Mouse (Mus musculus) cerebellum, adult 2 months (tissue): ENCODE measurements around the gene Rnf44. TPM values are rescaled to one million over a fixed set of nuclear protein-coding genes. Genes with fewer than 3 reads are reported as not detected.

Source experiments
- DNase-seq, 2 experiments: peaks; one replicate each; pipeline ENCODE4 v3.0.0; 2021
- H3K27ac ChIP-seq: fragments of 200-500 bp; 2 replicates; pipeline ENCODE4 v1.5.1; 2012; ENCODE audit warnings: low read length, control low read depth, inconsistent platforms; ENCODE audit not compliant: insufficient read depth
- H3K27me3 ChIP-seq: fragments of 200-500 bp; 2 replicates; pipeline ENCODE4 v1.6.1; 2012; ENCODE audit warnings: inconsistent platforms, mild to moderate bottlenecking, low read length, moderate library complexity; ENCODE audit not compliant: control insufficient read depth, insufficient read depth
- H3K4me1 ChIP-seq: fragments of 200-500 bp; 2 replicates; pipeline ENCODE4 v1.6.1; 2011; ENCODE audit warnings: low read length; ENCODE audit not compliant: control insufficient read depth, insufficient read depth
- H3K4me3 ChIP-seq: fragments of 200-500 bp; replicated peaks from 2 replicates; pipeline ENCODE3; 2011; ENCODE audit warnings: mild to moderate bottlenecking, low read depth, low read length, control low read depth; ENCODE audit not compliant: insufficient read depth
- CTCF ChIP-seq: fragments of 200-500 bp; IDR thresholded peaks from 2 replicates; pipeline ENCODE4 v1.5.1; 2011; ENCODE audit warnings: low read depth, mild to moderate bottlenecking, control low read depth, low read length, moderate library complexity, borderline replicate concordance; ENCODE audit not compliant: insufficient read depth
- POLR2A ChIP-seq: fragments of 200-500 bp; IDR thresholded peaks from 2 replicates; pipeline ENCODE4 v1.6.1; 2011; ENCODE audit warnings: low read length, control low read depth, borderline replicate concordance; ENCODE audit not compliant: insufficient read depth
- WGBS: fragments of 180-500 bp; shearing (Covaris S2); methylation state at CpG from one replicate; pipeline ENCODE4 v1.1.7; 2018; 5-methylcytosine and 5-hydroxymethylcytosine counted together
- polyA plus RNA-seq: library from polyadenylated mRNA; depleted of rRNA; stranded (reverse); fragments of >200 nt; gene quantifications from 2 replicates; pipeline ENCODE4 v1.2.3, GENCODE M21; 2012; rRNA removed

Gene Rnf44
- polyA plus RNA-seq, 1 experiment = 91.5 TPM

DNA sequence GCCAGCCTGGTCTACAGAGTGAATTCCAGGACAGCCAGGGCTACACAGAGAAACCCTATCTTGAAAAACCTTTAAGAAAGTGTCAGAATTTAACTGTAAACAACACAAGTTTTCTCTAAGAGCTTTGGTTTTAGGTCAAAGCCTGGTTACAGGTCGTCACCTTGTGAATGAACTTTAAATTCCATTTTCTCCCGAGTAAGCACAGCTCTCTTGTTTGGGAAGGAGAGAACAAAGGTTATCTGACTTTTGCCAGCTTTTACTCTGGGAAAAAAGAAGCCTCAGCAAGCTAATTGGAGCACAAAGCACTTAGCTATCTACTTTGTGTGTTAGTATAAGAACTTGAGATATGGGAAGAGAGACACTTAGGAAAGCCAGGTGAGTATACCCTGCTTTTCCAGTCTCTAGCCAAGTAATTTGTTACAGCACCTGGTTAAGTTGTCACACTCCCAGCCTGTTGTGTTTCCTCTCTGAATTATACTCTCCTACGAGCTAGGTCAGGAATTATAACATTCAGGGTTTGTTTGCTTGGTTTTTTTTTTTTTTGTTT is 60.9 kb downstream of the Rnf44 start:
- Histone ChIP-seq H3K4me3 (no peak overlapping the region), H3K27ac (no peak overlapping the region), H3K27me3 (no peaks in the 10 kb centered on the region), H3K4me1 (no peaks in the 10 kb centered on the region)
- no peak for DNase-seq
- WGBS = 77% methylated on average over 3 of the region's 3 CpGs
- no peak for TF ChIP-seq CTCF
- no peak for TF ChIP-seq POLR2A

Other genes starting within 250 kb of the Rnf44 start
- 35.6 and 36.2 TPM in 2 replicates for gene Thoc3, start 225.1 kb downstream of the Rnf44 start, polyA plus RNA-seq
- gene Simc1, start 190.1 kb downstream of the Rnf44 start, polyA plus RNA-seq = 20.2 and 21.5 TPM in 2 replicates
- gene 4833439L19Rik, start 128.5 kb downstream of the Rnf44 start, polyA plus RNA-seq = 199 and 212 TPM in 2 replicates
- gene Arl10, start 118.9 kb downstream of the Rnf44 start, polyA plus RNA-seq = 29.4 and 32.0 TPM in 2 replicates
- gene Nop16, start 103.8 kb downstream of the Rnf44 start, polyA plus RNA-seq = 24.4 and 26.4 TPM in 2 replicates
- gene Higd2a, start 103.7 kb downstream of the Rnf44 start, polyA plus RNA-seq = 290 and 306 TPM in 2 replicates
- gene Cltb, start 82.6 kb downstream of the Rnf44 start, polyA plus RNA-seq = 391 and 435 TPM in 2 replicates
- gene Faf2, start 72.1 kb downstream of the Rnf44 start, polyA plus RNA-seq = 38.3 and 39.2 TPM in 2 replicates
- 0.16 and 0.23 TPM in 2 replicates for gene Cdhr2, start 7.6 kb upstream of the Rnf44 start, polyA plus RNA-seq
- gene Gprin1, start 56.0 kb upstream of the Rnf44 start, polyA plus RNA-seq = 41.4 and 45.4 TPM in 2 replicates
- 851 and 853 TPM in 2 replicates for gene Sncb, start 72.7 kb upstream of the Rnf44 start, polyA plus RNA-seq
- gene Eif4e1b, start 90.1 kb upstream of the Rnf44 start, polyA plus RNA-seq = not detected in 2 replicates
- gene Tspan17, start 95.5 kb upstream of the Rnf44 start, polyA plus RNA-seq = 87.9 and 89.8 TPM in 2 replicates